Mouse (Mus musculus): ENCODE data around the gene Slc16a4.

The Slc16a4 gene

GRCm38 (mm10) chr3:107290764-107291381 is at the start of gene Slc16a4:
TSS of gene Slc16a4 (plus strand) at chr3:107291230.
- DNase-seq (ENCODE audit: low spot score in 2 of 2) = no peak

- no peak for DNase-seq (ENCODE audit: low spot score in 2 of 2)
Measured at GRCm38 (mm10) chr3:107241389-107242094, 49.5 kb upstream of the Slc16a4 start.

GRCm38 (mm10) chr3:107246876-107247275 is 44.2 kb upstream of the Slc16a4 start:
- no peak for DNase-seq (ENCODE audit: low spot score in 2 of 2)

GRCm38 (mm10) chr3:107249042-107249441 is 42.0 kb upstream of the Slc16a4 start:
- DNase-seq (ENCODE audit: low spot score in 2 of 2) = no peak

GRCm38 (mm10) chr3:107250320-107250719 is 40.7 kb upstream of the Slc16a4 start:
- no peak for DNase-seq (ENCODE audit: low spot score in 2 of 2)

GRCm38 (mm10) chr3:107252035-107252434 is 39.0 kb upstream of the Slc16a4 start:
- no peak for DNase-seq (ENCODE audit: low spot score in 2 of 2)

GRCm38 (mm10) chr3:107253925-107254324 is 37.1 kb upstream of the Slc16a4 start:
- no peak for DNase-seq (ENCODE audit: low spot score in 2 of 2)

- DNase-seq (ENCODE audit: low spot score in 2 of 2) = no peak
Measured at GRCm38 (mm10) chr3:107255992-107256391, 35.0 kb upstream of the Slc16a4 start.

- DNase-seq (ENCODE audit: low spot score in 2 of 2) = no peak
Measured at GRCm38 (mm10) chr3:107256724-107257123, 34.3 kb upstream of the Slc16a4 start.

- DNase-seq (ENCODE audit: low spot score in 2 of 2) = peak in 1 of 2 experiments; percentile 15
Measured at GRCm38 (mm10) chr3:107257924-107258323, 33.1 kb upstream of the Slc16a4 start.

GRCm38 (mm10) chr3:107260956-107261850 is 29.8 kb upstream of the Slc16a4 start:
- peak in 1 of 2 experiments; percentile 37 for DNase-seq (ENCODE audit: low spot score in 2 of 2)

- no peak for DNase-seq (ENCODE audit: low spot score in 2 of 2)
Measured at GRCm38 (mm10) chr3:107261851-107262165, 29.2 kb upstream of the Slc16a4 start.

GRCm38 (mm10) chr3:107266814-107267345 is 24.1 kb upstream of the Slc16a4 start:
- DNase-seq (ENCODE audit: low spot score in 2 of 2) = no peak

- DNase-seq (ENCODE audit: low spot score in 2 of 2) = no peak
Measured at GRCm38 (mm10) chr3:107272433-107272832, 18.6 kb upstream of the Slc16a4 start.

GRCm38 (mm10) chr3:107273820-107274219 is 17.2 kb upstream of the Slc16a4 start:
- DNase-seq (ENCODE audit: low spot score in 2 of 2) = peak in 1 of 2 experiments; percentile 78

GRCm38 (mm10) chr3:107275351-107275750 is 15.7 kb upstream of the Slc16a4 start:
- no peak for DNase-seq (ENCODE audit: low spot score in 2 of 2)

- DNase-seq (ENCODE audit: low spot score in 2 of 2) = no peak
Measured at GRCm38 (mm10) chr3:107275996-107276395, 15.0 kb upstream of the Slc16a4 start.

GRCm38 (mm10) chr3:107276626-107277025 is 14.4 kb upstream of the Slc16a4 start:
- DNase-seq (ENCODE audit: low spot score in 2 of 2) = no peak

GRCm38 (mm10) chr3:107278479-107279269 is 12.4 kb upstream of the Slc16a4 start, which contains the start of gene Lamtor5:
TSS of gene Lamtor5 (plus strand) at chr3:107278858.
- peak; percentile 77 to 94 for DNase-seq (ENCODE audit: low spot score in 2 of 2)

- no peak for DNase-seq (ENCODE audit: low spot score in 2 of 2)
Measured at GRCm38 (mm10) chr3:107286123-107286522, 4.9 kb upstream of the Slc16a4 start.

- DNase-seq (ENCODE audit: low spot score in 2 of 2) = no peak
Measured at GRCm38 (mm10) chr3:107287346-107287745, 3.7 kb upstream of the Slc16a4 start.

All from left cerebral cortex, adult 9 months (tissue).